Mouse (Mus musculus) intestine, embryonic 14.5 days (tissue): Measurements from ENCODE around the gene Gm44502. TPM values are rescaled to one million over a fixed set of nuclear protein-coding genes. Genes with fewer than 3 reads are reported as not detected.

ENCODE experiments used
- ATAC-seq: fragments of 200-750 bp; cut with Nextera tagmentation; replicated peaks from 2 replicates; pipeline ENCODE4 v1.8.0; 2017; ENCODE audit warnings: low read depth, moderate number of reproducible peaks, moderate TSS enrichment, moderate library complexity; ENCODE audit not compliant: low FRiP score, low TSS enrichment
- DNase-seq: peaks from one replicate; pipeline ENCODE4 v3.0.0-alpha.2; 2018; ENCODE audit warnings: low spot score
- H3K27ac ChIP-seq: fragments of 300-500 bp; sonication (generic); 2 replicates; pipeline ENCODE4 v1.5.1; 2014; ENCODE audit warnings: low read depth, mild to moderate bottlenecking, control low read depth
- H3K27me3 ChIP-seq: fragments of 300-500 bp; sonication (generic); replicated peaks from 2 replicates; pipeline ENCODE4 v1.6.1; 2014; ENCODE audit warnings: low read length, control low read depth; ENCODE audit not compliant: control insufficient read depth, insufficient read depth
- H3K36me3 ChIP-seq: fragments of 300-500 bp; sonication (generic); 2 replicates; pipeline ENCODE4 v1.6.1; 2014; ENCODE audit warnings: low read length, control low read depth; ENCODE audit not compliant: control insufficient read depth, insufficient read depth
- H3K4me1 ChIP-seq: fragments of 300-500 bp; sonication (generic); replicated peaks from 2 replicates; pipeline ENCODE4 v1.6.1; 2014; ENCODE audit warnings: low read length, control low read depth, mixed read lengths; ENCODE audit not compliant: control insufficient read depth, insufficient read depth
- H3K4me2 ChIP-seq: fragments of 300-500 bp; sonication (generic); 2 replicates; pipeline ENCODE4 v1.6.1; 2014; ENCODE audit warnings: low read length
- H3K4me3 ChIP-seq: fragments of 300-500 bp; sonication (generic); 2 replicates; pipeline ENCODE4 v1.5.1; 2014; ENCODE audit warnings: low read depth, low read length, control low read depth, mixed read lengths
- H3K9ac ChIP-seq: fragments of 300-500 bp; sonication (generic); 2 replicates; pipeline ENCODE4 v1.6.1; 2014; ENCODE audit warnings: mild to moderate bottlenecking, low read length
- H3K9me3 ChIP-seq: fragments of 300-500 bp; sonication (generic); 2 replicates; pipeline ENCODE4 v1.6.1; 2016; ENCODE audit warnings: low read length, control low read depth; ENCODE audit not compliant: control insufficient read depth
- WGBS: fragments of 180-500 bp; shearing (Covaris S2); extraction: QIAGEN DNeasy Blood & Tissue Kit; methylation state at CpG from one replicate; pipeline ENCODE4 v1.1.7; 2014; 5-methylcytosine and 5-hydroxymethylcytosine counted together
- polyA plus RNA-seq: library from polyadenylated mRNA; unstranded; fragments of >200 nt; fragmentation: Nextera tagmentation; extraction: Ambion mirVana; gene quantifications from 2 replicates; pipeline ENCODE4 v1.2.1, GENCODE M21; 2014

Gene Gm44502
- polyA plus RNA-seq, 1 experiment from 2014 or later, result not detected

- Histone ChIP-seq H3K9ac (no peak overlapping the region), H3K9me3 (no peaks in the 10 kb centered on the region), H3K27ac (no peak overlapping the region), H3K27me3 (no peaks in the 10 kb centered on the region), H3K4me1 (0 out of 2 replicates have a peak, but pooled peaks cover 4% of the 10 kb centered on the region), H3K4me2 (no peak overlapping the region), H3K36me3 (no peaks in the 10 kb centered on the region), H3K4me3 (no peak overlapping the region)
- 96% methylated on average over 8 of the region's 8 CpGs for WGBS
- ATAC-seq (no peak), DNase-seq (no peak)
Observed at GRCm38 (mm10) chr15:89473921-89474320, 44.4 kb upstream of the Gm44502 start.

- Histone ChIP-seq H3K4me3 (no peak overlapping the region), H3K27me3 (no peaks in the 10 kb centered on the region), H3K36me3 (no peaks in the 10 kb centered on the region), H3K4me2 (no peak overlapping the region), H3K27ac (no peak overlapping the region), H3K9ac (no peak overlapping the region), H3K4me1 (0 out of 2 replicates have a peak, but pooled peaks cover 4% of the 10 kb centered on the region), H3K9me3 (no peaks in the 10 kb centered on the region)
- WGBS, result 88% methylated on average over 9 of the region's 9 CpGs
- ATAC-seq (no peak), DNase-seq (no peak)
Observed at GRCm38 (mm10) chr15:89473370-89473769, 43.9 kb upstream of the Gm44502 start.

GRCm38 (mm10) chr15:89471476-89471875, 42.0 kb upstream of the Gm44502 start:
- Histone ChIP-seq H3K9ac (no peak overlapping the region), H3K4me2 (no peak overlapping the region), H3K27me3 (no peaks in the 10 kb centered on the region), H3K4me3 (no peak overlapping the region), H3K36me3 (no peaks in the 10 kb centered on the region), H3K27ac (no peak overlapping the region), H3K4me1 (0 out of 2 replicates have a peak, but pooled peaks cover 4% of the 10 kb centered on the region), H3K9me3 (no peaks in the 10 kb centered on the region)
- DNase-seq (no peak), ATAC-seq (no peak)
- 77% methylated on average over 4 of the region's 4 CpGs for whole genome bisulfite sequencing

GRCm38 (mm10) chr15:89468577-89468976, 39.1 kb upstream of the Gm44502 start:
- no peak overlapping the region for H3K4me2 ChIP-seq
- DNase-seq (no peak), ATAC-seq (no peak)
- H3K36me3 ChIP-seq, result no peaks in the 10 kb centered on the region
- WGBS, result 28% methylated on average over 2 of the region's 2 CpGs
- no peaks in the 10 kb centered on the region for H3K9me3 ChIP-seq
- H3K27me3 ChIP-seq, result no peaks in the 10 kb centered on the region
- H3K4me3 ChIP-seq, result no peak overlapping the region
- H3K9ac ChIP-seq, result no peak overlapping the region
- no peak overlapping the region for H3K27ac ChIP-seq
- no peaks in the 10 kb centered on the region for H3K4me1 ChIP-seq

GRCm38 (mm10) chr15:89465052-89465451, 35.6 kb upstream of the Gm44502 start:
- Histone ChIP-seq H3K4me3 (no peak overlapping the region), H3K9me3 (no peaks in the 10 kb centered on the region), H3K27ac (no peak overlapping the region), H3K4me2 (no peak overlapping the region), H3K9ac (no peak overlapping the region), H3K27me3 (0 out of 2 replicates have a peak, but pooled peaks cover 2% of the 10 kb centered on the region), H3K36me3 (no peaks in the 10 kb centered on the region), H3K4me1 (no peaks in the 10 kb centered on the region)
- DNase-seq (no peak), ATAC-seq (no peak)
- 24% methylated on average over 1 of the region's 1 CpGs for WGBS

- Histone ChIP-seq H3K27me3 (0 out of 2 replicates have a peak, but pooled peaks cover 2% of the 10 kb centered on the region), H3K4me1 (no peaks in the 10 kb centered on the region), H3K4me2 (no peak overlapping the region), H3K36me3 (no peaks in the 10 kb centered on the region), H3K9me3 (no peaks in the 10 kb centered on the region), H3K27ac (no peak overlapping the region), H3K9ac (no peak overlapping the region), H3K4me3 (no peak overlapping the region)
- ATAC-seq (no peak), DNase-seq (no peak)
- WGBS, result 60% methylated on average over 5 of the region's 5 CpGs
Observed at GRCm38 (mm10) chr15:89463334-89464235, 34.1 kb upstream of the Gm44502 start.

- ATAC-seq, result no peak
- no peaks in the 10 kb centered on the region for H3K36me3 ChIP-seq
- 0 out of 2 replicates have a peak, but pooled peaks cover 2% of the 10 kb centered on the region for H3K27me3 ChIP-seq
- no peaks in the 10 kb centered on the region for H3K9me3 ChIP-seq
- 73% methylated on average over 7 of the region's 7 CpGs for WGBS
- no peak overlapping the region for H3K4me2 ChIP-seq
- H3K27ac ChIP-seq, result no peak overlapping the region
- no peak overlapping the region for H3K9ac ChIP-seq
- H3K4me3 ChIP-seq, result no peak overlapping the region
- no peak for DNase-seq
- H3K4me1 ChIP-seq, result no peaks in the 10 kb centered on the region
Observed at GRCm38 (mm10) chr15:89462176-89462575, 32.7 kb upstream of the Gm44502 start.

- DNase-seq (no peak), ATAC-seq (no peak)
- no peak overlapping the region for H3K4me2 ChIP-seq
- WGBS, result 73% methylated on average over 15 of the region's 15 CpGs
- no peak overlapping the region for H3K4me3 ChIP-seq
- H3K4me1 ChIP-seq, result no peaks in the 10 kb centered on the region
- H3K36me3 ChIP-seq, result no peaks in the 10 kb centered on the region
- H3K9ac ChIP-seq, result no peak overlapping the region
- H3K27ac ChIP-seq, result no peak overlapping the region
- no peaks in the 10 kb centered on the region for H3K9me3 ChIP-seq
- 0 out of 2 replicates have a peak, but pooled peaks cover 2% of the 10 kb centered on the region for H3K27me3 ChIP-seq
Observed at GRCm38 (mm10) chr15:89461321-89461720, 31.8 kb upstream of the Gm44502 start.
